Mouse (Mus musculus) layer of hippocampus, postnatal 10 days (tissue): ENCODE results near the gene Glb1. TPM values are rescaled to one million over a fixed set of nuclear protein-coding genes. Genes with fewer than 3 reads are reported as not detected.
"Not testable (repeated sequence)": the region's sequence is repeated elsewhere in the genome, so short reads cannot be mapped to it uniquely, and the experiment has no call there.

ENCODE experiments used
- DNase-seq, 2 experiments: peaks; one replicate each; pipeline ENCODE4 v3.0.0; 2021; ENCODE audit warnings: low spot score in 2 of 2
- total RNA-seq, 2 experiments: library from RNA; stranded (reverse); gene quantifications; 2 replicates each; pipeline ENCODE4 v1.2.3; 2021

The Glb1 gene
- total RNA-seq, 2 experiments from 2014 or later = 28.6 to 29.2 TPM

GRCm38 (mm10) chr9:114498218-114498617, 97.3 kb downstream of the Glb1 start:
- peak; percentile 86 to 87 for DNase-seq

GRCm38 (mm10) chr9:114499783-114500515, 99.1 kb downstream of the Glb1 start:
- peak; percentile 52 to 57 for DNase-seq

GRCm38 (mm10) chr9:114501111-114501510, 100.2 kb downstream of the Glb1 start:
- no peak for DNase-seq

- DNase-seq = no peak
Observed at GRCm38 (mm10) chr9:114501913-114502312, 101.0 kb downstream of the Glb1 start.

GRCm38 (mm10) chr9:114502711-114503427, 102.0 kb downstream of the Glb1 start:
- no peak for DNase-seq

- no peak for DNase-seq
Observed at GRCm38 (mm10) chr9:114504816-114505215, 103.9 kb downstream of the Glb1 start, which contains the start of gene Ccr4. Ccr4 (minus strand) TSS chr9:114504916.

GRCm38 (mm10) chr9:114506564-114506963, 105.7 kb downstream of the Glb1 start:
- no peak for DNase-seq

- no peak for DNase-seq
Observed at GRCm38 (mm10) chr9:114507421-114507820, 106.5 kb downstream of the Glb1 start.

GRCm38 (mm10) chr9:114509785-114510184, 108.9 kb downstream of the Glb1 start:
- DNase-seq = no peak

- DNase-seq = no peak
Observed at GRCm38 (mm10) chr9:114512831-114513230, 112.0 kb downstream of the Glb1 start.

- no peak for DNase-seq
Observed at GRCm38 (mm10) chr9:114515364-114515763, 114.5 kb downstream of the Glb1 start, which contains the start of gene C130032M10Rik. C130032M10Rik (plus strand) TSS chr9:114515697.

- no peak for DNase-seq
Observed at GRCm38 (mm10) chr9:114517924-114518497, 117.1 kb downstream of the Glb1 start.

GRCm38 (mm10) chr9:114518812-114519477, 118.1 kb downstream of the Glb1 start:
- DNase-seq = no peak

- not testable (repeated sequence) for DNase-seq
Observed at GRCm38 (mm10) chr9:114520529-114520928, 119.7 kb downstream of the Glb1 start.

- DNase-seq = no peak
Observed at GRCm38 (mm10) chr9:114522041-114522440, 121.2 kb downstream of the Glb1 start.

GRCm38 (mm10) chr9:114522501-114522900, 121.6 kb downstream of the Glb1 start:
- DNase-seq = no peak

Other genes with a start within 250 kb of the Glb1 start
- gene Bcl2a1c, start 70.9 kb upstream of the Glb1 start, total RNA-seq = not detected
- 10 to 100 TPM; 13.0 to 13.5 TPM for gene Crtap, start 10.4 kb upstream of the Glb1 start, total RNA-seq
- gene Tmppe, start within 50 bp of the Glb1 start, total RNA-seq = 1 to 10 TPM; 8.2 to 9.4 TPM
- gene Ccr4, start 103.8 kb downstream of the Glb1 start, total RNA-seq = not detected
- not detected for gene C130032M10Rik, start 114.6 kb downstream of the Glb1 start, total RNA-seq
- under 1 TPM; 0.18 to 0.27 TPM for gene Trim71, start 163.3 kb downstream of the Glb1 start, total RNA-seq
- gene Cnot10, start 239.1 kb downstream of the Glb1 start, total RNA-seq = 10 to 100 TPM; 46.1 to 52.7 TPM